In genomic region chr4:32241351-32241980, GRCm38 (mm10) we compare ENCODE assay signal across 11 mouse cellular contexts. TPM values are rescaled to one million over a fixed set of nuclear protein-coding genes. Genes with fewer than 3 reads are reported as not detected.
DNase-seq lines count a peak whose midpoint lies in the region; ATAC-seq and TF ChIP-seq lines count a peak whose summit lies in the region.
"Had no signal": no experiment of that assay in that cellular context is flagged by ENCODE, and none has a peak within 500 bp of the region (broad histone marks: within the 10 kb centered on the region; RNA-seq: fewer than 3 reads in every experiment).

No protein-coding gene starts in this region.

- no peaks in the 10 kb centered on the region for H3K79me2 ChIP-seq in heart, adult 2 months (replicated peaks; ENCODE audit: control insufficient read depth, insufficient read depth, low read length)

- H3K27me3 ChIP-seq in heart, adult 2 months (ENCODE audit: control insufficient read depth, insufficient read depth, low read length) = no peaks in the 10 kb centered on the region
- H3K27me3 ChIP-seq in hindbrain, embryonic 10.5 days (ENCODE audit: insufficient read depth, poor library complexity, severe bottlenecking) = peaks cover 23% of the 10 kb centered on the region
- no peaks in the 10 kb centered on the region for H3K27me3 ChIP-seq in midbrain, embryonic 14.5 days (ENCODE audit: control insufficient read depth, insufficient read depth, low read length)
- H3K27me3 ChIP-seq: stomach, embryonic 15.5 days had no signal

- intact Hi-C loops in heart, adult 2 months (cut with DNase I) = no loop called here

- no peaks in the 10 kb centered on the region for H3K9me3 ChIP-seq in hindbrain, embryonic 10.5 days
- no peaks in the 10 kb centered on the region for H3K9me3 ChIP-seq in midbrain, embryonic 14.5 days (ENCODE audit: control insufficient read depth, low read length)
- H3K9me3 ChIP-seq: stomach, embryonic 15.5 days had no signal

- no peak for TF ChIP-seq CTCF in heart, adult 2 months (IDR thresholded peaks at IDR 0.05)
- no peak for TF ChIP-seq CTCF in brain, embryonic 14.5 days (IDR thresholded peaks at IDR 0.05; ENCODE audit: borderline replicate concordance, extremely low read depth, insufficient read depth, insufficient read length)

- peak; percentile 87 for DNase-seq in heart, adult 11 months
- no peak for DNase-seq in heart, adult 2 months
- peak; percentile 94 for DNase-seq in brain, embryonic 14.5 days (ENCODE audit: low read depth)
- no peak for DNase-seq in hindbrain, embryonic 10.5 days (ENCODE audit: low spot score)
- peak; percentile 59 for DNase-seq in midbrain, embryonic 14.5 days
- no peak for DNase-seq in heart, adult 9 months (ENCODE audit: low spot score in 2 of 2)
- DNase-seq: heart, adult 18-20 months; kidney, adult 8-10 months had no signal

- TF ChIP-seq EP300 in heart, adult 2 months (IDR thresholded peaks at IDR 0.05; ENCODE audit: insufficient read depth, low read depth, low read length) = no peak

- no peak overlapping the region for H3K27ac ChIP-seq in heart, adult 2 months
- peak overlapping the region; percentile 56 for H3K27ac ChIP-seq in hindbrain, embryonic 10.5 days
- peak overlapping the region; percentile 58 for H3K27ac ChIP-seq in midbrain, embryonic 14.5 days (replicated peaks; ENCODE audit: low read depth, low read length)
- H3K27ac ChIP-seq: stomach, embryonic 15.5 days had no signal

- WGBS in heart, adult 2 months = 87% methylated on average over 6 of the region's 6 CpGs
- WGBS in hindbrain, embryonic 10.5 days = 48% methylated on average over 6 of the region's 6 CpGs
- WGBS in midbrain, embryonic 14.5 days = 18% methylated on average over 6 of the region's 6 CpGs

- no peak overlapping the region for H3K9ac ChIP-seq in heart, adult 2 months (ENCODE audit: low read depth, low read length)
- peak overlapping the region; percentile 32; the same call in 1 of the 2 replicates for H3K9ac ChIP-seq in midbrain, embryonic 14.5 days (replicated peaks; ENCODE audit: low read length)
- H3K9ac ChIP-seq: stomach, embryonic 15.5 days had no signal

- H3K4me3 ChIP-seq in heart, adult 2 months = no peak overlapping the region
- peak overlapping the region; percentile 66 for H3K4me3 ChIP-seq in hindbrain, embryonic 10.5 days
- peak overlapping the region; percentile 90 for H3K4me3 ChIP-seq in midbrain, embryonic 14.5 days (replicated peaks; ENCODE audit: low read depth, low read length)
- H3K4me3 ChIP-seq: stomach, embryonic 15.5 days had no signal

- H3K4me1 ChIP-seq in heart, adult 2 months (ENCODE audit: control insufficient read depth, insufficient read depth, low read length) = peaks cover 2% of the 10 kb centered on the region; the same call in 1 of the 2 replicates
- H3K4me1 ChIP-seq in hindbrain, embryonic 10.5 days (replicated peaks) = peaks cover 70% of the 10 kb centered on the region
- H3K4me1 ChIP-seq in midbrain, embryonic 14.5 days (ENCODE audit: control insufficient read depth, insufficient read depth, low read length) = peaks cover 39% of the 10 kb centered on the region

- TF ChIP-seq POLR2A in heart, adult 2 months (IDR thresholded peaks at IDR 0.05; ENCODE audit: insufficient read depth, low read depth, low read length) = no peak
- no peak for TF ChIP-seq POLR2A in brain, embryonic 14.5 days (IDR thresholded peaks at IDR 0.05; ENCODE audit: borderline replicate concordance, extremely low read depth, insufficient read depth, insufficient read length, poor library complexity, severe bottlenecking)

- no peaks in the 10 kb centered on the region for H3K36me3 ChIP-seq in heart, adult 2 months (ENCODE audit: control insufficient read depth, insufficient read depth, low read length)
- peaks cover 12% of the 10 kb centered on the region for H3K36me3 ChIP-seq in hindbrain, embryonic 10.5 days
- H3K36me3 ChIP-seq in midbrain, embryonic 14.5 days (ENCODE audit: control insufficient read depth, insufficient read depth, low read length) = no peaks in the 10 kb centered on the region
- H3K36me3 ChIP-seq: stomach, embryonic 15.5 days had no signal

- no peak for ATAC-seq in midbrain, embryonic 14.5 days (ENCODE audit: low FRiP score, low TSS enrichment)
- no peak for ATAC-seq in erythroblast, adult 5-6 weeks (replicated peaks; ENCODE audit: low FRiP score, poor library complexity, severe bottlenecking)
- ATAC-seq in megakaryocyte progenitor cell, adult 5-6 weeks (replicated peaks; ENCODE audit: poor library complexity) = no peak

- peak overlapping the region; percentile 83 for H3K4me2 ChIP-seq in midbrain, embryonic 14.5 days (ENCODE audit: low read length)
- H3K4me2 ChIP-seq: stomach, embryonic 15.5 days had no signal

RNA-seq across cellular contexts. Expression of gene Bach2, which starts 2.9 kb away (rescaled TPM):
- total RNA-seq in heart, adult 2 months (2021) = 1 to 10 TPM; 3.9 to 4.2 TPM
- polyA plus RNA-seq in heart, adult 2 months (2012; rRNA removed) = 2.4 and 4.7 TPM in 2 replicates
- polyA plus RNA-seq in brain, embryonic 14.5 days (2012; rRNA removed) = 23.6 and 31.4 TPM in 2 replicates
- 9.5 and 13.4 TPM in 2 replicates for polyA plus RNA-seq in hindbrain, embryonic 10.5 days (2016; fragmentation: Nextera tagmentation; extraction: Ambion mirVana)
- polyA plus RNA-seq in midbrain, embryonic 14.5 days (2014; fragmentation: Nextera tagmentation; extraction: Ambion mirVana) = 26.3 and 27.0 TPM in 2 replicates
- 0.63 and 1.3 TPM in 2 replicates for total RNA-seq in erythroblast, adult 5-6 weeks (2015; ENCODE audit: low replicate concordance)
- total RNA-seq in erythroblast, adult 5-6 weeks (2017; ENCODE audit: low replicate concordance) = 2.9 TPM in 1 of 2 replicates, not detected in the other
- 3.1 and 3.8 TPM in 2 replicates for total RNA-seq in megakaryocyte progenitor cell, adult 5-6 weeks (2015)
- total RNA-seq in megakaryocyte progenitor cell, adult 5-6 weeks (2017) = 0.37 and 0.61 TPM in 2 replicates

Comparison
In these comparisons a context has a peak if more than half of its experiments do, and no peak if none do; other contexts are left out.
1. DNase-seq: peak in heart, adult 11 months (single experiment), brain, embryonic 14.5 days (single experiment) and midbrain, embryonic 14.5 days (single experiment); none in heart, adult 2 months (0 of 2), hindbrain, embryonic 10.5 days (single experiment) and heart, adult 9 months (0 of 2).